Comparison of ENCODE assay signal across 8 mouse cellular contexts in the genomic region with DNA sequence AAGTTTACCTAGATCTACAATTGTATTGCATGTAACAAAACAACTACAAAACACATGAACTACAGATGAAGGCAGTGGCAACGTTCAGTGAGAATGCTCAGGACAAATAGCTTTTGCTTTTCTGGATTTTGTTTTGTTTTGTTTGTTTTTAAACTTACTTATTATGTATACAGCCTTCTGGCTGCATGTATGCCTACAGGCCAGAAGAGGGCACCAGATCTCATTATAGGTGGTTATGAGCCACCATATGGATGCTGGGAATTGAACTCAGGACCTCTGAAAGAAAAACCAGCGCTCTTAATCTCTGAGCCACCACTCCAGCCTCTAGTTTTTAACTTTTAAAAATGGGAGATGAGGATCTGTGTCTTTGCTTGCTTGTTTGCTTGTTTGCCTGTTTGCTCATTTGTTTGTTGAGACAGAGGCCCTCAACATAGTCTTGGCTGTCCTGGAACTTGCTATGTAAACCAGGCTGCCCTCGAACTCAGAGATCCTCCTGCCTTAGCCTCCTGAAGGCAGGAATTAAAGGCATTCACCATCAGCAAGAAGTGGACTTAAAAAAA. TPM values are rescaled to one million over a fixed set of nuclear protein-coding genes. Genes with fewer than 3 reads are reported as not detected.
DNase-seq lines count a peak whose midpoint lies in the region; ATAC-seq lines count a peak whose summit lies in the region.

No protein-coding gene starts in this region.

- peaks cover 10% of the 10 kb centered on the region for H3K4me1 ChIP-seq in erythroblast, embryonic 14.5 days (ENCODE audit: control insufficient read depth)
- peaks cover 6% of the 10 kb centered on the region for H3K4me1 ChIP-seq in forebrain, embryonic 10.5 days
- H3K4me1 ChIP-seq in limb, embryonic 15.5 days: peaks cover 6% of the 10 kb centered on the region; the same call in 1 of the 2 replicates

- 73% methylated on average over 3 of the region's 3 CpGs for WGBS in forebrain, embryonic 10.5 days
- 76% methylated on average over 3 of the region's 3 CpGs for WGBS in limb, embryonic 15.5 days

- H3K4me3 ChIP-seq in erythroblast, embryonic 14.5 days (replicated peaks): peak overlapping the region; percentile 64
- H3K4me3 ChIP-seq in forebrain, embryonic 10.5 days: peak overlapping the region; percentile 62
- peak overlapping the region; percentile 73 for H3K4me3 ChIP-seq in limb, embryonic 15.5 days

- H3K9ac ChIP-seq in limb, embryonic 15.5 days: peak overlapping the region; percentile 39

- H3K27me3 ChIP-seq in erythroblast, embryonic 14.5 days (ENCODE audit: control insufficient read depth): peaks cover 8% of the 10 kb centered on the region
- peaks cover 10% of the 10 kb centered on the region; the same call in 1 of the 2 replicates for H3K27me3 ChIP-seq in forebrain, embryonic 10.5 days (ENCODE audit: poor library complexity, severe bottlenecking)
- no peaks in the 10 kb centered on the region for H3K27me3 ChIP-seq in limb, embryonic 15.5 days

- H3K4me2 ChIP-seq in limb, embryonic 15.5 days: peak overlapping the region; percentile 44

- no peak for ATAC-seq in erythroblast, adult 5-6 weeks (replicated peaks; ENCODE audit: low FRiP score, poor library complexity, severe bottlenecking)
- no peak for ATAC-seq in limb, embryonic 15.5 days (ENCODE audit: insufficient number of reproducible peaks, low FRiP score, low TSS enrichment, low read depth)

- no peaks in the 10 kb centered on the region for H3K36me3 ChIP-seq in erythroblast, embryonic 14.5 days (ENCODE audit: control insufficient read depth)
- no peaks in the 10 kb centered on the region for H3K36me3 ChIP-seq in forebrain, embryonic 10.5 days (replicated peaks)
- no peaks in the 10 kb centered on the region for H3K36me3 ChIP-seq in limb, embryonic 15.5 days

- H3K27ac ChIP-seq in forebrain, embryonic 10.5 days: no peak overlapping the region
- no peak overlapping the region for H3K27ac ChIP-seq in limb, embryonic 15.5 days

- DNase-seq in 3134 (ENCODE audit: extremely low read depth, insufficient read length, low spot score): peak; percentile 58
- no peak for DNase-seq in forebrain, embryonic 10.5 days (ENCODE audit: extremely low spot score, low spot score)
- DNase-seq in right cerebral cortex, postnatal 36 days (ENCODE audit: low spot score in 2 of 2): no peak
- DNase-seq in spleen, postnatal 10 days (ENCODE audit: low spot score in 2 of 2): no peak
- DNase-seq in kidney, postnatal 4 days: no peak

- peaks cover 3% of the 10 kb centered on the region; the same call in 1 of the 2 replicates for H3K9me3 ChIP-seq in erythroblast, embryonic 14.5 days (ENCODE audit: control insufficient read depth, low read length)
- H3K9me3 ChIP-seq in forebrain, embryonic 10.5 days: no peaks in the 10 kb centered on the region
- H3K9me3 ChIP-seq in limb, embryonic 15.5 days: no peaks in the 10 kb centered on the region

RNA-seq across cellular contexts. Expression of a gene that starts 21.1 kb away (rescaled TPM):
- 0.06 TPM in 1 of 2 replicates, not detected in the other for polyA plus RNA-seq in erythroblast, embryonic 14.5 days (2012)
- total RNA-seq in erythroblast, adult 5-6 weeks (2015; ENCODE audit: low replicate concordance): 100 and 146 TPM in 2 replicates
- 78.3 and 110 TPM in 2 replicates for total RNA-seq in erythroblast, adult 5-6 weeks (2017; ENCODE audit: low replicate concordance)
- 3.2 and 4.5 TPM in 2 replicates for polyA plus RNA-seq in forebrain, embryonic 10.5 days (2016; fragmentation: Nextera tagmentation; extraction: Ambion mirVana)
- polyA plus RNA-seq in limb, embryonic 15.5 days (2015; fragmentation: Nextera tagmentation; extraction: Ambion mirVana): 25.9 and 32.2 TPM in 2 replicates

RNA-seq across cellular contexts. Expression of a gene that starts 25.0 kb away (rescaled TPM):
- not detected in 2 replicates for polyA plus RNA-seq in erythroblast, embryonic 14.5 days (2012)
- total RNA-seq in erythroblast, adult 5-6 weeks (2015; ENCODE audit: low replicate concordance): 15.3 and 27.5 TPM in 2 replicates
- total RNA-seq in erythroblast, adult 5-6 weeks (2017; ENCODE audit: low replicate concordance): 9.3 and 10.6 TPM in 2 replicates
- 0.11 TPM in 1 of 2 replicates, not detected in the other for polyA plus RNA-seq in forebrain, embryonic 10.5 days (2016; fragmentation: Nextera tagmentation; extraction: Ambion mirVana)
- 1.0 and 1.1 TPM in 2 replicates for polyA plus RNA-seq in limb, embryonic 15.5 days (2015; fragmentation: Nextera tagmentation; extraction: Ambion mirVana)
